ENCODE assay signal across 8 mouse cellular contexts in the genomic region with DNA sequence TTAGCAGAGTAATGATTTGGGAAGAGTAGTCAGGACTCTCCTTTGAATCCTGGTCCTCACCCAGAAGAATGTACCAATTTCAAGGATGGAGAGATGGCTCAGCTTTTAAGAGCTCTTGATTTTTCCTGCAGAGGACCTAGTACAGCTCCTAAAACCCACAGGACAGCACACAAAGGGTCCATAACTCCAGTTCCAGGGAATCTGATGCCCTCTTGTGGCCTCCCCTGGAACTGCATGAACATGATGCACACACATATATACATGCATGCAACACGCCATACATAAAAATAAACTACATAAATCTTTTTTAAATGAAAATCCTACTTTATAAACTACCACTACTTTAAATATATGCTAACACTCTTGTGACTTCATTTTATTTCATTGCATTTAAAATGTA.
DNase-seq lines count a peak whose midpoint lies in the region; ATAC-seq and TF ChIP-seq lines count a peak whose summit lies in the region.

No protein-coding gene starts in this region.

- DNase-seq in testis, postnatal 14 days (ENCODE audit: low spot score): no peak
- DNase-seq in c-Kit-positive CD71-positive TER-119-negative erythroid progenitor cells, embryonic 14.5 days (ENCODE audit: low read depth): peak; percentile 80
- DNase-seq in frontal cortex, postnatal 10 days (ENCODE audit: low spot score in 2 of 2): peak; percentile 47 to 71
- DNase-seq in yolk sac, embryonic 10.5 days (ENCODE audit: low spot score): no peak

- no peak overlapping the region for H3K4me2 ChIP-seq in kidney, embryonic 14.5 days (replicated peaks; ENCODE audit: low read depth, low read length)
- H3K4me2 ChIP-seq in liver, embryonic 12.5 days: no peak overlapping the region
- H3K4me2 ChIP-seq in neural tube, embryonic 12.5 days (replicated peaks): no peak overlapping the region

- peak; percentile 55; the same call in 1 of the 2 replicates for ATAC-seq in kidney, embryonic 14.5 days (ENCODE audit: low FRiP score, low TSS enrichment)
- ATAC-seq in liver, embryonic 12.5 days: peak; percentile 53; the same call in 1 of the 2 replicates
- peak; percentile 71 for ATAC-seq in neural tube, embryonic 12.5 days (ENCODE audit: low FRiP score, low read depth)

- TF ChIP-seq CTCF in testis, adult 2 months (IDR thresholded peaks at IDR 0.05; ENCODE audit: control insufficient read depth, insufficient read depth, insufficient replicate concordance, low read depth, low read length): peak; percentile 39; the same call in 1 of the 2 replicates

- WGBS in kidney, embryonic 14.5 days: 69% methylated on average over 1 of the region's 1 CpGs
- 39% methylated on average over 1 of the region's 1 CpGs for WGBS in liver, embryonic 12.5 days (ENCODE audit: insufficient replicate concordance)
- 40% methylated on average over 1 of the region's 1 CpGs for WGBS in neural tube, embryonic 12.5 days

- H3K4me3 ChIP-seq in testis, adult 2 months (ENCODE audit: control insufficient read depth, low read depth, low read length): no peak overlapping the region
- H3K4me3 ChIP-seq in kidney, embryonic 14.5 days (ENCODE audit: low read length): no peak overlapping the region
- no peak overlapping the region for H3K4me3 ChIP-seq in liver, embryonic 12.5 days
- no peak overlapping the region for H3K4me3 ChIP-seq in neural tube, embryonic 12.5 days

- no peaks in the 10 kb centered on the region for H3K36me3 ChIP-seq in testis, adult 2 months (ENCODE audit: control insufficient read depth, insufficient read depth, low read length)
- no peaks in the 10 kb centered on the region for H3K36me3 ChIP-seq in kidney, embryonic 14.5 days (ENCODE audit: control insufficient read depth, insufficient read depth, low read length)
- no peaks in the 10 kb centered on the region for H3K36me3 ChIP-seq in liver, embryonic 12.5 days
- no peaks in the 10 kb centered on the region for H3K36me3 ChIP-seq in neural tube, embryonic 12.5 days

- H3K27me3 ChIP-seq in testis, adult 2 months (ENCODE audit: control insufficient read depth, insufficient read depth, low read length): no peaks in the 10 kb centered on the region
- no peaks in the 10 kb centered on the region for H3K27me3 ChIP-seq in kidney, embryonic 14.5 days (ENCODE audit: control insufficient read depth, insufficient read depth, low read length)
- H3K27me3 ChIP-seq in liver, embryonic 12.5 days (replicated peaks): no peaks in the 10 kb centered on the region
- H3K27me3 ChIP-seq in neural tube, embryonic 12.5 days (replicated peaks): no peaks in the 10 kb centered on the region

- H3K27ac ChIP-seq in testis, adult 2 months (ENCODE audit: control insufficient read depth, insufficient read depth, low read depth, low read length): no peak overlapping the region
- no peak overlapping the region for H3K27ac ChIP-seq in kidney, embryonic 14.5 days (ENCODE audit: low read depth, low read length)
- H3K27ac ChIP-seq in liver, embryonic 12.5 days: no peak overlapping the region
- no peak overlapping the region for H3K27ac ChIP-seq in neural tube, embryonic 12.5 days

- TF ChIP-seq POLR2A in testis, adult 2 months (IDR thresholded peaks at IDR 0.05; ENCODE audit: control insufficient read depth, low read depth, low read length): no peak

- H3K9ac ChIP-seq in kidney, embryonic 14.5 days (ENCODE audit: low read depth, low read length): no peak overlapping the region
- no peak overlapping the region for H3K9ac ChIP-seq in liver, embryonic 12.5 days
- H3K9ac ChIP-seq in neural tube, embryonic 12.5 days: no peak overlapping the region

- H3K9me3 ChIP-seq in kidney, embryonic 14.5 days (ENCODE audit: control insufficient read depth, low read length): no peaks in the 10 kb centered on the region
- H3K9me3 ChIP-seq in liver, embryonic 12.5 days (replicated peaks): no peaks in the 10 kb centered on the region
- no peaks in the 10 kb centered on the region for H3K9me3 ChIP-seq in neural tube, embryonic 12.5 days

- H3K4me1 ChIP-seq in testis, adult 2 months (ENCODE audit: control insufficient read depth, insufficient read depth, low read length): no peaks in the 10 kb centered on the region
- H3K4me1 ChIP-seq in kidney, embryonic 14.5 days (ENCODE audit: control insufficient read depth, insufficient read depth, low read length): 0 out of 2 replicates have a peak, but pooled peaks cover 8% of the 10 kb centered on the region
- H3K4me1 ChIP-seq in liver, embryonic 12.5 days: peaks cover 62% of the 10 kb centered on the region
- H3K4me1 ChIP-seq in neural tube, embryonic 12.5 days: no peaks in the 10 kb centered on the region

Comparison
In these comparisons a context has a peak if more than half of its experiments do, and no peak if none do; other contexts are left out.
1. DNase-seq: peak in c-Kit-positive CD71-positive TER-119-negative erythroid progenitor cells, embryonic 14.5 days (single experiment) and frontal cortex, postnatal 10 days (2 of 2); none in testis, postnatal 14 days (single experiment) and yolk sac, embryonic 10.5 days (single experiment).
2. Peak in every context shown above with its lines, with median percentiles within 50 percentile points of each other: ATAC-seq.